Mouse (Mus musculus) ES-E14 (cell line): ENCODE measurements around the gene Tmprss6.

Source experiments
- HCFC1 ChIP-seq: IDR thresholded peaks from 2 replicates; pipeline ENCODE4 v1.6.1; 2012; ENCODE audit warnings: low read length, inconsistent platforms, borderline replicate concordance; ENCODE audit not compliant: insufficient read depth
- MAFK ChIP-seq: IDR thresholded peaks from 2 replicates; pipeline ENCODE4 v1.6.1; 2014; ENCODE audit warnings: mild to moderate bottlenecking, low read depth, low read length, inconsistent platforms; ENCODE audit not compliant: insufficient read depth
- ZC3H11A ChIP-seq: IDR thresholded peaks from 2 replicates; pipeline ENCODE4 v1.6.1; 2012; ENCODE audit warnings: low read depth, mild to moderate bottlenecking, inconsistent platforms, low read length, borderline replicate concordance

DNA sequence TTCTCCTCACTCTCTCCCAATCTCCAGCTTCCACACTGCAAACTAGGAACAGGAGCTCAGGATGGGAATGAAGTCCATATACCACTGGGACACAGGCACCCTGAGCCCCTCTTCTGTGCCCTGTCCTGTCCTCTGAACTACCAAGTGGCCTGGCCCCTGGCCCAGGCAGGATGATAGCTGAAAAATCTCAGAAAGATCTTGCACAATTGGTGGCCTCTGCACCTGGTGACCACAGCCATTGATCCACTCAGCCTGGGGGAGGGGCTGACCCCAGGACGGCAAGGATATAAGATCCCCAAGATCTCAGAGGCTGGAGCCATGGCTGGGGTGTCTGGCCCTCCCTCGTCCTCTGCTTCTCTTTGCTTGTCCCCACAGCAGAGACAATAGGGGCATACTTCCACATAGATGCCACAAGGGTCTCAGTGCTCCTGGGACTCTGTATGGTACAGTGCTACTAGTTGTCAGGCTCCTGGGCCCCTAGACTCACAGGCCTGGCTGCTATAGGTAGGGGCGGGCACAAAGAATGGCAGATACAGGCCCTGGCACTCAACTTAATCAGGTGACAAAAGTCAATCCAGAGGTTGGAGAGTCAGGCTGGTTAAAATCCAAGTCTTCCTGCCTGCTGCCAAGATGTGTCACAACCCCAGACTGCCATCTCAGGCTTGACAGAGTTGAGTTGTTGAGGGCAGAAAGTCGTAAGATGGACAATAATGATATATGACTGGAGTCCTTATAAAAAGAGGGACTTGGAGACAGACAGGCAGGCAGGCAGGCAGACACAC is 2.3 kb upstream of the Tmprss6 start:
- TF ChIP-seq MAFK (no peak), ZC3H11A (no peak), HCFC1 (no peak)
